Mouse (Mus musculus) layer of hippocampus, postnatal 25 days (tissue): ENCODE data around the gene Olfr1085. TPM values are rescaled to one million over a fixed set of nuclear protein-coding genes. Genes with fewer than 3 reads are reported as not detected.
"Not testable (repeated sequence)": the region's sequence is repeated elsewhere in the genome, so short reads cannot be mapped to it uniquely, and the experiment has no call there.

ENCODE experiments used
- DNase-seq, 2 experiments: peaks; one replicate each; pipeline ENCODE4 v3.0.0; 2022; ENCODE audit warnings: mixed read lengths in 2 of 2, low spot score in 1 of 2; ENCODE audit errors: extremely low spot score in 1 of 2
- total RNA-seq, 2 experiments: library from RNA; stranded (reverse); gene quantifications; 2 replicates each; pipeline ENCODE4 v1.2.3; 2021

Olfr1085 gene
- total RNA-seq: not detected

GRCm38 (mm10) chr2:86661919-86662318 lies at the start of gene Olfr1085:
Gene Olfr1085 (minus strand): TSS chr2:86662019.
- no peak for DNase-seq

- no peak for DNase-seq
These were observed 36.5 kb upstream of the Olfr1085 start, which contains the start of gene Olfr1087 for GRCm38 (mm10) chr2:86698295-86698694. Gene Olfr1087 (minus strand): TSS chr2:86698395.

DNA sequence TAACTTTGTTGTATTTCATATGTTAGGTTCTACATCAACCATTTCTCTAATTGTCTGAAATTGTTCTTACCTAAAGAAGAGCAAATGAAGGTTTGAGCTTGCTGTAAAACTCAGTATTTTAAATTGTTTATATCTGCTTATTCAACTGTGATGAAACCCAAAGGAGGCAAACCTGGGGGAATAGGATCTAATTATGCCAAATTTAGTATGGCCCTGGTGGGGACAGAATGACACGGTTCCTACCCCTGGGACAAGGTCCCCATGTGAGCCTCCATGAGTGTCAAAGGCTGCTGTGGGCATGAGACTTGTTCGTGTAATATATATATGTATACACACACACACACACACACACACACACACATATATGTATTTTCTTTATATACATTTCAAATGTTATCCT lies 18.2 kb upstream of the Olfr1085 start, which contains the start of gene Olfr1086:
Gene Olfr1086, minus strand, starts transcription at position 101 of the 400 bp plus-strand sequence.
- no peak for DNase-seq

- DNase-seq: not testable (repeated sequence)
These were observed 22.2 kb downstream of the Olfr1085 start, which contains the start of gene Olfr1084 for GRCm38 (mm10) chr2:86639625-86640024. Gene Olfr1084 (minus strand): TSS chr2:86639725.

Other genes with a start within 250 kb of the Olfr1085 start
- not detected for gene Olfr1061, start 248.0 kb downstream of the Olfr1085 start, total RNA-seq
- not detected for gene Olfr1062, start 235.3 kb downstream of the Olfr1085 start, total RNA-seq
- gene Olfr1065, start 211.4 kb downstream of the Olfr1085 start, total RNA-seq: not detected
- not detected for gene Olfr1066, start 205.8 kb downstream of the Olfr1085 start, total RNA-seq
- gene Olfr228, start 174.6 kb downstream of the Olfr1085 start, total RNA-seq: not detected
- not detected for gene Olfr1076, start 153.6 kb downstream of the Olfr1085 start, total RNA-seq
- not detected for gene Olfr1079, start 119.5 kb downstream of the Olfr1085 start, total RNA-seq
- not detected for gene Olfr1080, start 103.8 kb downstream of the Olfr1085 start, total RNA-seq
- not detected for gene Olfr1082, start 63.1 kb downstream of the Olfr1085 start, total RNA-seq
- not detected for gene Olfr1084, start 22.3 kb downstream of the Olfr1085 start, total RNA-seq
- gene Olfr1086, start 18.1 kb upstream of the Olfr1085 start, total RNA-seq: not detected
- gene Olfr1087, start 36.4 kb upstream of the Olfr1085 start, total RNA-seq: not detected
- not detected for gene Olfr1089, start 71.7 kb upstream of the Olfr1085 start, total RNA-seq
- not detected for gene Olfr1090, start 97.0 kb upstream of the Olfr1085 start, total RNA-seq
- not detected for gene Olfr1093, start 120.5 kb upstream of the Olfr1085 start, total RNA-seq
- not detected for gene Olfr141, start 148.0 kb upstream of the Olfr1085 start, total RNA-seq
- not detected for gene Olfr1094, start 162.6 kb upstream of the Olfr1085 start, total RNA-seq
- not detected for gene Olfr1095, start 189.7 kb upstream of the Olfr1085 start, total RNA-seq
- gene Gm13723, start 212.8 kb upstream of the Olfr1085 start, total RNA-seq: not detected
- gene Olfr1097, start 230.2 kb upstream of the Olfr1085 start, total RNA-seq: not detected